Mouse (Mus musculus): Measurements from ENCODE around the gene Rtn4rl1. TPM values are rescaled to one million over a fixed set of nuclear protein-coding genes. Genes with fewer than 3 reads are reported as not detected.

The Rtn4rl1 gene
- total RNA-seq, 2 experiments from 2014 or later = 59.5 to 65.9 TPM

DNA sequence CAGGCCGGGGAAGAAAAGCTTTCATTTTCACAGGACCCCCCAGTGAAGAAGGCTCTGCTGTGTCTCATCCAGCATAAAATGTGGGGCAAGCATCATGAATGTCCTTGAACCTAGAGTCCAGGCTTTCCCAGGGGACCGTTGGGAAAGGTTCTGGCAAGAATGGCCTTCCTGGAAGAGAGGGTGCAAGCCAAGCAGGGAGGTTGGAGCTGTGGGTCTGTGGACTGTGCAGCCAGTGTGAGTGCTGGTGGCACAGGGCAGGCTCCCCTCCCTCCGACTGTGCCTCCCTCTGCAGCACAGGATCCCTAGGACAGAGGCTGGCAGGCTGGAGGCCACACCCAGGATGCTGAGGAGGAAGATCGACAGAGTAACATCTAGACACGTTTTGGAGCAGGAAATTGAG lies 69.2 kb downstream of the Rtn4rl1 start:
- no peak for DNase-seq (ENCODE audit: low spot score in 2 of 2)
- intact Hi-C loops (cut with DNase I) = no loop called here

- intact Hi-C loops (cut with DNase I) = no loop called here
- DNase-seq (ENCODE audit: low spot score in 2 of 2) = no peak
Observed at GRCm38 (mm10) chr11:75263274-75263963, 69.8 kb downstream of the Rtn4rl1 start.

- intact Hi-C loops (cut with DNase I) = no loop called here
- no peak for DNase-seq (ENCODE audit: low spot score in 2 of 2)
Observed at GRCm38 (mm10) chr11:75263964-75264312, 70.4 kb downstream of the Rtn4rl1 start.

DNA sequence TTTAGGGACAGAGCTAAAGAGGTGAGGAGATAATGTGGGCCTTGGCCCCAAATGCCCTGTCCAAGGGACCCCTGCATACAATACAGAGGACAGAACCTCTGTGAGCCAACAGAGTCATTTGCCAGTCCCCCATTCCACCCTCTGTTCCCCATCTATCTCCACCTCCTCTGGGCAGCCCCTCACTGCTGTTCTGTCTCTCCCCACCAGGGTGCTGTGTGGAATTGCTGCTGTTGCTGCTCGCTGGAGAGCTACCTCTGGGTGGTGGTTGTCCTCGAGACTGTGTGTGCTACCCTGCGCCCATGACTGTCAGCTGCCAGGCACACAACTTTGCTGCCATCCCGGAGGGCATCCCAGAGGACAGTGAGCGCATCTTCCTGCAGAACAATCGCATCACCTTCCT lies 71.0 kb downstream of the Rtn4rl1 start:
- DNase-seq (ENCODE audit: low spot score in 2 of 2) = no peak
- intact Hi-C loops (cut with DNase I) = no loop called here

GRCm38 (mm10) chr11:75265545-75265944 lies 72.0 kb downstream of the Rtn4rl1 start:
- intact Hi-C loops (cut with DNase I) = no loop called here
- no peak for DNase-seq (ENCODE audit: low spot score in 2 of 2)

GRCm38 (mm10) chr11:75267826-75268281 lies 74.3 kb downstream of the Rtn4rl1 start:
- intact Hi-C loops (cut with DNase I) = no loop called here
- DNase-seq (ENCODE audit: low spot score in 2 of 2) = peak; percentile 60 to 80

GRCm38 (mm10) chr11:75268492-75268891 lies 74.9 kb downstream of the Rtn4rl1 start:
- DNase-seq (ENCODE audit: low spot score in 2 of 2) = no peak
- intact Hi-C loops (cut with DNase I) = no loop called here

GRCm38 (mm10) chr11:75269213-75269612 lies 75.6 kb downstream of the Rtn4rl1 start:
- intact Hi-C loops (cut with DNase I) = no loop called here
- DNase-seq (ENCODE audit: low spot score in 2 of 2) = no peak

DNA sequence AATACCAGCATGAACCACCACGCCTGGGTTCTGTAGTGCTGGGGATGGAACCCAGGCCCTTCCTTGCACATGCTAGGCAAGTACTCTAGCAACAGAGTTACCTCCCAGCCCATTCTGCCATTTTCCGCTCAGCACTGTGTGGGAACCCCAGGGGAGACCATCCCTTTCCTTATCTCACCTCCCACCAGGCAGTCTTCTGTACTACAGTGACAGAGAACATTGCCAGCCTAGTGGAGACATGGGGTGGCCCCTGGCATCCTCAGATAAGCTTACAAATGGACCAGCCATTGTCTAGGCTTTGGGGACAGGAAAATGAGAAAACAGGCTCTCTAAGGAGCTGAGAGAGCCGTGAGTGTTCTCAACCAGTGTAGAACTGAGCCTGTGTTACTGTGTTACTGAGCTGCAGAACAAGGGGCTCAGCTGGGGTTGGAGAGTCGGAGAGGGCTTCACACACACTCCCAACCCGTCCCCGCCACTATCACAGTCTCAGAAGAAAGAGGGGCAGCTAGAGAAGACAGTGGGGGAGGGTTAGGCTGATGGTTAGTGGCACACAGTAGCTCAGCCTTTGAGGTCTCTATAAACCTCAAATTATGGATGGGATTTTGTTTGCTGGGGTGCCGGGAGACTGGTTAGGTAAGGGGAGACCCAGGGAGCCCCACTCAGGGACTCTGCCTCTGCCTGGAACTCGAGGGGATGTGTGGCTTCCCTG lies 76.8 kb downstream of the Rtn4rl1 start:
- no peak for DNase-seq (ENCODE audit: low spot score in 2 of 2)
- intact Hi-C loops (cut with DNase I) = no loop called here

- DNase-seq (ENCODE audit: low spot score in 2 of 2) = peak; percentile 45 to 73
- intact Hi-C loops (cut with DNase I) = no loop called here
Observed at GRCm38 (mm10) chr11:75270985-75271434, 77.4 kb downstream of the Rtn4rl1 start.

DNA sequence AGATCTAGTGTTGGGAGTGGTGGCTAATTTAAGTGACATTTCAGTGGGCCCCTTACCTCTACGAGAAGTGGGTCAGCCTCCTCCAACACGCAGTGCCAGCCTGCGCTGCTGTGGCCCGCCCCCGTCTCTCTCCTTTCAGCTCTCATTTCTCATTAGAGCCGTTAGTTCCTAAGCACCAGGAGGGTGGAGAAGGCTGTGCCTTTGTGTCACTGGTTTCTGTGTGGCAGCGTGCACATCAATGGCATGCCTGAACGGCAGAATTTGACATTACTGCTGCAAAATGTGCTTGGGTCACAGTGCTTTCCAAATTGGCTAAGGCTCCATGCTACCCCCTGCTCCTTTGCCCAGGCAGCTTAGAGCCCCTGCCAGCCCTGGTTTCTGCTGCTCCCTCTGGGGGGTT lies 79.9 kb downstream of the Rtn4rl1 start:
- intact Hi-C loops (cut with DNase I) = no loop called here
- DNase-seq (ENCODE audit: low spot score in 2 of 2) = no peak

- intact Hi-C loops (cut with DNase I) = no loop called here
- DNase-seq (ENCODE audit: low spot score in 2 of 2) = no peak
Observed at GRCm38 (mm10) chr11:75275035-75275434, 81.5 kb downstream of the Rtn4rl1 start.

DNA sequence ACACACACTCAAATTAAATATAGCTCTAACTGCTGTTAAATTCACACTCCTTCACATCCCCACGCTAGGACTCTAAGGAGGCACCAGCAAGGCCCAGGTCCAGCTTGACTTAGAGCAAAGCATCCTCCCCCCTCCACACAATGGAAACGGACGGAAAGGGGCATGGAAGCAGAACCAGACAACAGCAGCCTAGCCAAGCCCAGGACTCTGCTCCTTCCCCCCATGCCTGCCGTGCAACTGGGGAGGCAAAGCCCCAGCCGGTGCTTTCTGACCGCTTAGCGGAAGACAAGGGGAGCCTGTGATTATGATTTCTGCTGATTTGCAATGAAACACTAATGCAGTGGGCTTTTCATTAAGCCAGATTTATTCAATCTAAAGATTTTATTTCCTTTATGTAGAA lies 84.5 kb downstream of the Rtn4rl1 start:
- intact Hi-C loops (cut with DNase I) = no loop called here
- no peak for DNase-seq (ENCODE audit: low spot score in 2 of 2)

DNA sequence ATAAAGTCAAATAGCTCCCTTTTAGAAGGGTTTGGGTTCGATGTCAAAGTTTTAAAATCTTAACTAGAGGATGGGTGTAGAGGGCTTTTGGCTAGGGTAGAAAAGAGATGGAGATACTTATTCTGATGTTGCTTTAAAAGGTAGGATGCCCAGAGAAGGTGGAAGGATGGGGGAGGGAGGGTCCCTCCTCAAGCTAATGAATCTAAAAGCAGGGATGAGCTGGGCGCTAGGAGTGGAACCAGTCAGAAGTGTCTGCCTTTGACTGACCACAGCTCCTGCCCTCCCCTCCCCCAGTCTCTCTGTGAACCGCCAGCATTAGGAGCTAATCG lies 85.4 kb downstream of the Rtn4rl1 start:
- intact Hi-C loops (cut with DNase I) = no loop called here
- no peak for DNase-seq (ENCODE audit: low spot score in 2 of 2)

- intact Hi-C loops (cut with DNase I) = no loop called here
Observed at GRCm38 (mm10) chr11:75279342-75280065, 85.9 kb downstream of the Rtn4rl1 start.

GRCm38 (mm10) chr11:75280066-75280410 lies 86.5 kb downstream of the Rtn4rl1 start:
- intact Hi-C loops (cut with DNase I) = no loop called here
- no peak for DNase-seq (ENCODE audit: low spot score in 2 of 2)

More at GRCm38 (mm10) chr11:75279342-75280065, 85.9 kb downstream of the Rtn4rl1 start:
- no peak for DNase-seq (ENCODE audit: low spot score in 2 of 2)

GRCm38 (mm10) chr11:75280435-75281001 lies 86.9 kb downstream of the Rtn4rl1 start:
- no peak for DNase-seq (ENCODE audit: low spot score in 2 of 2)
- intact Hi-C loops (cut with DNase I) = no loop called here

DNA sequence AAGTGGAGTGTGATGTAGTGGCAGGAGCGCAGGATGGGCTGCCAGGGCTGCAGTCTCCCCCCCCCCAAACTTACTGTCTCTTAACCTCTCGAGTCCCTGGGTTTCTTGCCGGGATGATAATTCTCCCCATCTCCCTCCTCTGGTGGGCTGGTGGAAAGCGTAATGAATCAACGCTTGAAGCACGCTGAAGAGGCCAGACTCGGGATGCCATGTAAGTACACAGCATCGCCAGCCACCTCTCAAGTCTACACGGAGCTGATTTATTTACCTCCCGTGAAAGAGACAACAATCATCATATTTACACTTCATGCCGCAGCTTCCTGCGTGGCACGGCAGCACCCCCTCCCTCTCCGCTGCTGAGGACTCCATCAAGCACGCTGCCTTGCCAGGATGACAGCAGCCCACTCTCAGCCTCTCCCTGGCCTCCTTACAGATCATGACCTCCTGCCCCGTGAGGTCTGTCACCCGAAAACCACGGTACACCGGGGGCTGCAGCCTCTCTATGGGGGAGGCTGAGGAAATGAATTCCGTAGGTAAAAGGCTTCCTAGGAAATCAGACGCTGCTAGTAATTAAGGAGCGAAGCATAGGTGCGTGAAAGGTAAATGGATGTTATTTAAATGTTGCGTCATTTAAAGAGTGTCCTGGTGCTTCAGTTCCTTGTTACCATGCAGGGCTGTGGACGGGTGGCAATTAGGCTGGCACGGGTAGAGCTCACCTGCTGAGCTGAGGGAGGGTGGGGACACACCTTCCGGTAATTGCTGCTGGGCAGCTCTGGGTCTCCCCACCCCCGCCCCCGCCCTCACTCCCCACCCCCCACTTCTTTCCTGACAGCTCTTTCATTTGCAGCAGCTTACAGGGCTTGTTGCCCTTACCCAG lies 88.0 kb downstream of the Rtn4rl1 start:
- intact Hi-C loops (cut with DNase I) = no loop called here
- DNase-seq (ENCODE audit: low spot score in 2 of 2) = no peak

- intact Hi-C loops (cut with DNase I) = no loop called here
- DNase-seq (ENCODE audit: low spot score in 2 of 2) = no peak
Observed at GRCm38 (mm10) chr11:75282496-75283120, 89.0 kb downstream of the Rtn4rl1 start.

Measured in left cerebral cortex, postnatal 14 days (tissue).